Mouse (Mus musculus) heart, postnatal 0 days (tissue): Measurements from ENCODE around the gene Shisa5. TPM values are rescaled to one million over a fixed set of nuclear protein-coding genes. Genes with fewer than 3 reads are reported as not detected.

Experiments used
- ATAC-seq: fragments of 200-750 bp; cut with Nextera tagmentation; 2 replicates; pipeline ENCODE4 v1.8.0; 2017; ENCODE audit warnings: low read depth, moderate number of reproducible peaks, moderate library complexity; ENCODE audit not compliant: insufficient read depth
- DNase-seq: peaks from one replicate; pipeline ENCODE4 v3.0.0-alpha.2; 2016; ENCODE audit warnings: low spot score
- H3K27ac ChIP-seq: fragments of 300-500 bp; sonication (generic); 2 replicates; pipeline ENCODE4 v1.5.1; 2014; ENCODE audit warnings: low read depth, mild to moderate bottlenecking
- H3K27me3 ChIP-seq: fragments of 300-500 bp; sonication (generic); 2 replicates; pipeline ENCODE4 v1.6.1; 2014; ENCODE audit warnings: low read length, mixed read lengths; ENCODE audit not compliant: control insufficient read depth, insufficient read depth
- H3K36me3 ChIP-seq: fragments of 300-500 bp; sonication (generic); replicated peaks from 2 replicates; pipeline ENCODE4 v1.6.1; 2014; ENCODE audit warnings: low read length, mixed read lengths; ENCODE audit not compliant: control insufficient read depth, insufficient read depth
- H3K4me1 ChIP-seq: fragments of 300-500 bp; sonication (generic); 2 replicates; pipeline ENCODE4 v1.6.1; 2014; ENCODE audit warnings: antibody characterized with exemption; ENCODE audit not compliant: control insufficient read depth, insufficient read depth
- H3K4me2 ChIP-seq: fragments of 300-500 bp; sonication (generic); 2 replicates; pipeline ENCODE4 v1.6.1; 2014; ENCODE audit warnings: low read depth, mild to moderate bottlenecking, low read length, moderate library complexity
- H3K4me3 ChIP-seq: fragments of 300-500 bp; sonication (generic); 2 replicates; pipeline ENCODE4 v1.5.1; 2014; ENCODE audit warnings: low read depth, low read length
- H3K9ac ChIP-seq: fragments of 300-500 bp; sonication (generic); replicated peaks from 2 replicates; pipeline ENCODE4 v1.6.1; 2014; ENCODE audit warnings: low read depth, low read length, mixed read lengths
- H3K9me3 ChIP-seq: fragments of 300-500 bp; sonication (generic); replicated peaks from 2 replicates; pipeline ENCODE4 v1.6.1; 2016; ENCODE audit warnings: low read length; ENCODE audit not compliant: control insufficient read depth
- CTCF ChIP-seq: IDR thresholded peaks from 2 replicates; pipeline ENCODE4 v1.5.1; 2016; ENCODE audit warnings: antibody characterized with exemption, control low read depth, low read depth
- EP300 ChIP-seq: IDR thresholded peaks from 2 replicates; pipeline ENCODE4 v1.6.1; 2016; ENCODE audit warnings: antibody characterized with exemption, low read depth
- WGBS: fragments of 180-500 bp; shearing (Covaris S2); extraction: QIAGEN DNeasy Blood & Tissue Kit; methylation state at CpG from one replicate; pipeline ENCODE4 v1.1.7; 2014; 5-methylcytosine and 5-hydroxymethylcytosine counted together
- polyA plus RNA-seq: library from polyadenylated mRNA; unstranded; fragments of >200 nt; fragmentation: Nextera tagmentation; extraction: Ambion mirVana; gene quantifications from 2 replicates; pipeline ENCODE4 v1.2.1, GENCODE M21; 2015
- total RNA-seq: library from RNA; depleted of rRNA; stranded (reverse); fragments of >200 nt; gene quantifications from 2 replicates; pipeline ENCODE4 v1.2.3, GENCODE M21; 2014; ENCODE audit warnings: low replicate concordance

Gene Shisa5
- total and polyA plus RNA-seq, 2 experiments from 2014 or later = 51.8 to 102 TPM

DNA sequence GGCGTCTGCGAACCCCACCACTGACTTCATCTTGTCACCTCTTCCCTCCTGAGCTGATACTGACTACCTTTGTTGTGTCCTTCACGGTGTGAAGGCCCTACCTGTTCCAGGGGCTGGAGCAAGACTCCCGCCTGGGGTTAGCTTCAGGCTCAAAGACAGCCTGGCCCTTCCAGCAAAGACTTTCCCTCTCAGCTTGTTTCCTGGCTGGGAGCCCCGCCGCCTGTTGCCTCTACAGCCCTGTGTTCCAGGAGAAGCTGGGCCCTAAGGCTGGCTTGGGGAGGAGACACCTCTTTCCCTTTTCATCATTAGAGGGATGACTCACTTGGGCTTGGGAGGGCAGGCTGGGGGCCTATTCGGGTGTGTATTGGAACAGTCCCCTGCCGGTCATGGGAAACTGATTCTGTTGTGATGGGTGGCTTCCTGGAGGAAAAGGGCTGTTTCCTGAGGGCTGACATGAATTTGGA, 568 bp downstream of the Shisa5 start:
- peak overlapping the region; percentile 73 for H3K4me3 ChIP-seq
- no peaks in the 10 kb centered on the region for H3K36me3 ChIP-seq
- TF ChIP-seq CTCF (no peak), EP300 (no peak)
- no peaks in the 10 kb centered on the region for H3K27me3 ChIP-seq
- DNase-seq (peak; percentile 61), ATAC-seq (peak; percentile 76)
- peak overlapping the region; percentile 74 for H3K9ac ChIP-seq
- H3K4me1 ChIP-seq = peaks cover 24% of the 10 kb centered on the region
- H3K4me2 ChIP-seq = peak overlapping the region; percentile 78
- no peaks in the 10 kb centered on the region for H3K9me3 ChIP-seq
- H3K27ac ChIP-seq = peak overlapping the region; percentile 92
- 17% methylated on average over 8 of the region's 8 CpGs for WGBS

DNA sequence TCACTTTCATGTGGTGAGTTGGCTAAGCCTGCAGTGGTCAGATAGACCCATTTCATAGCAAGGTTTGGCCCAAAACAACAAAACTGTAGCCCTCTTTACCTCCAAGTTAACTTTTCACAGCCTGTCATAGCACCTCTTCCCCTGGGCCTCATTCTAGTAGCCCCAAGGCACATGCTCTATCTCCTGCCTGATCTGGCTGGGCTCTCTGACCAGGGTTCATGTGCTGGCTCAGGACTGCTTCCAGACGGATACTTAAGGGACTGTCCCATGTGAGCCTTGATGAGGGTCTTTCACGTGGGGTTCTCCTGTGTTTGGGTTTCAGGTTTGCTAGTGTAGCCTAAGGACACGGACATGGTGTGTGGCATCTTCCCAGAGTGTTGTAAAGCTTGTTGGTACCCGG, 1.3 kb downstream of the Shisa5 start:
- Histone ChIP-seq H3K4me1 (peaks cover 24% of the 10 kb centered on the region), H3K27me3 (no peaks in the 10 kb centered on the region), H3K36me3 (no peaks in the 10 kb centered on the region), H3K4me2 (peak overlapping the region; percentile 78), H3K4me3 (peak overlapping the region; percentile 73), H3K27ac (no peak overlapping the region; the same call in 1 of the 2 replicates), H3K9me3 (no peaks in the 10 kb centered on the region), H3K9ac (no peak overlapping the region)
- 64% methylated on average over 4 of the region's 4 CpGs for WGBS
- DNase-seq (no peak), ATAC-seq (no peak)
- TF ChIP-seq CTCF = no peak
- no peak for TF ChIP-seq EP300

DNA sequence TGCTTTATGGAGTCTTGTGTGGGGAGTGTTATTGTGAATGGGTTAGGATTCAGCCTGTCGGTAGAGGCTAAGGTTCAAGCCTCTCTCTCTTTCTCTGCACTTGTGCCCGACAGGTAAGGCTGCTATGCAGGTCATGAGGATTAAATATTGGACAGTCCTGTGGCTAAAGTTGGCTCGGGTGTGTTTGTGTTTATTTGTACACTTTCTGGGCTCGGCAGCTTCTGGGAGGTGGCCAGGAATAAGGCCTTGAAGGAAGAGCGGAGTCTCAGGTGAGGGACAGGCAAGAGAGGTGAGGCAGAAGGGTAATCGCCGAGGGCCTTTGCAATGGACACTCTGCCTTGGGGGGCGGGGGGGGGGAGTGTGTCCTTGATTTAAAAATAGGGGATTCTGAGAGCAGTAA, 1.9 kb downstream of the Shisa5 start:
- Histone ChIP-seq H3K4me2 (peak overlapping the region; percentile 78), H3K4me1 (peaks cover 24% of the 10 kb centered on the region), H3K36me3 (no peaks in the 10 kb centered on the region), H3K9ac (0 out of 2 replicates have a peak overlapping the region, but pooled peaks have one; percentile 2), H3K4me3 (no peak overlapping the region), H3K27me3 (no peaks in the 10 kb centered on the region), H3K27ac (no peak overlapping the region), H3K9me3 (no peaks in the 10 kb centered on the region)
- DNase-seq (no peak), ATAC-seq (no peak)
- no peak for TF ChIP-seq CTCF
- no peak for TF ChIP-seq EP300
- WGBS = 72% methylated on average over 8 of the region's 8 CpGs

DNA sequence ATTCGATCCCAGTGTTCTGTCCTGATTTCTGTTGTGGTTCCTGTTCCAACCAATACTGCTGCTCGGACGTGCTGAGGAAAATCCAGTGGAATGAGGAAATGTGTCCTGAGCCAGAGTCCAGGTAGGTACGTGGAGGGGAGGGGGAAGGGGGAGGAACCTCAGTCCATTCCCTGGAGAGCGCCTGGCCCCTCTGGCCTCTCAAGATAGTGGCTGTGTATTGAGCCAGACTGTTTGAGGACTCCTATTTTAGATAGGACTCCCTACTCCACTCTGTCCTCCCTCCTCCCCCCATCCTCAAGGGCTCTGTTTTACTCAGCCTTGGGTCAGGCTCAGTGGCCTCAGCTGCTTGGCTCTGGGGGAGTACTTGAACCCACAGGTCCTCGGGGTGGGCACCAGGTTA, 2.5 kb downstream of the Shisa5 start:
- Histone ChIP-seq H3K4me3 (peak overlapping the region; percentile 18; the same call in 1 of the 2 replicates), H3K36me3 (no peaks in the 10 kb centered on the region), H3K9me3 (no peaks in the 10 kb centered on the region), H3K27me3 (no peaks in the 10 kb centered on the region), H3K9ac (no peak overlapping the region; the same call in 1 of the 2 replicates), H3K27ac (no peak overlapping the region), H3K4me2 (peak overlapping the region; percentile 78), H3K4me1 (peaks cover 24% of the 10 kb centered on the region)
- TF ChIP-seq EP300 = no peak
- no peak for TF ChIP-seq CTCF
- DNase-seq = no peak
- no peak for ATAC-seq
- WGBS = 24% methylated on average over 6 of the region's 6 CpGs

DNA sequence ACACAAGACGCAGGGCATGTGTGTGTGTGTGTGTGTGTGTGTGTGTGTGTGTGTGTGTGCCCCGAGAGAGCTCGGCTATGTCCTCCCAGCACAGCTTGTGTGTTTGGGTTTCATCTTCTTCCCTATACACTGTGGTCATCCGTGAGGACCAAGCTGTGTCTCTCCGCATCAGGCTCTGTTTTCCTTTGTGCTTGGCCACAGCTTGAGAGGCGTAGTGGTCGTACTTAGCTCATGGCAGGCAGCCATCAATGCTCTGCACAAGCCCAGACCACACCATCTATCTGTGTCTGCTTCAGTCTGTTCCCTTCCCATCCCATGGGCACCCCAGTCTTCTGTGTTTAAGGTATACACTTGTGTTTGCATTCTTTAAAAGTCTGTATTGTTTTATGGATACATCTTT, 3.0 kb downstream of the Shisa5 start:
- H3K4me3 ChIP-seq = peak overlapping the region; percentile 18; the same call in 1 of the 2 replicates
- DNase-seq = no peak
- ATAC-seq = no peak
- no peak overlapping the region for H3K27ac ChIP-seq
- TF ChIP-seq CTCF (no peak), EP300 (no peak)
- WGBS = 36% methylated on average over 7 of the region's 7 CpGs
- no peaks in the 10 kb centered on the region for H3K36me3 ChIP-seq
- no peaks in the 10 kb centered on the region for H3K27me3 ChIP-seq
- no peaks in the 10 kb centered on the region for H3K9me3 ChIP-seq
- H3K4me1 ChIP-seq = peaks cover 24% of the 10 kb centered on the region
- H3K4me2 ChIP-seq = peak overlapping the region; percentile 78
- no peak overlapping the region; the same call in 1 of the 2 replicates for H3K9ac ChIP-seq

DNA sequence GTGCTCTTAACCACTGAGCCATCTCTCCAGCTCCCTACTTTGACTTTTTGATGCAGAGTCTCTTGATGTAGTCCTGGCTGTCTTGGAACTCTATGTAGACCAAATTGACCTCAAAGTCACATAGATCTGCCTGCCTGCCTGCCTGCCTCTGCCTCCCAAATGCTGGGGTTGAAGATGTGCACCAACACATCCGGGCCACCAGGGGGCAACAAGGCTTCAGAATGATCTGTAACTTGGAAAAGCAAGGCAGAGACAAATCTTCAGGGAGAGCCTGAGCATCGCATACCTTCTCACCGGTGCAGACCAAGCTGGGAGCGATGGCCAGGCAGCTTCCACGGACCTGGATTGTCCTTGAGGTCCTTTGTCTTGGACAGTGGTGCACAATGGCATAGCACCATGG, 7.9 kb downstream of the Shisa5 start:
- Histone ChIP-seq H3K9ac (no peak overlapping the region), H3K36me3 (0 out of 2 replicates have a peak, but pooled peaks cover 9% of the 10 kb centered on the region), H3K4me3 (no peak overlapping the region), H3K9me3 (no peaks in the 10 kb centered on the region), H3K4me1 (peaks cover 5% of the 10 kb centered on the region), H3K4me2 (no peak overlapping the region), H3K27me3 (no peaks in the 10 kb centered on the region), H3K27ac (no peak overlapping the region)
- no peak for TF ChIP-seq EP300
- TF ChIP-seq CTCF = peak; percentile 61
- no peak for DNase-seq
- WGBS = 39% methylated on average over 5 of the region's 5 CpGs
- no peak; the same call in 1 of the 2 replicates for ATAC-seq
